Mouse (Mus musculus) gastrocnemius, adult 8-10 months (tissue): Measurements from ENCODE around the gene Mob3a. TPM values are rescaled to one million over a fixed set of nuclear protein-coding genes. Genes with fewer than 3 reads are reported as not detected.

Experiments used
- DNase-seq, 2 experiments: peaks; one replicate each; pipeline ENCODE4 v3.0.0; 2022; ENCODE audit warnings: low spot score in 2 of 2
- total RNA-seq, 4 experiments: library from RNA; stranded (reverse); gene quantifications; 2 replicates each; pipeline ENCODE4 v1.2.4; 2022

Mob3a gene
- 1 to 10 TPM; 2.6 to 3.6 (median 3.4) TPM for total RNA-seq

DNA sequence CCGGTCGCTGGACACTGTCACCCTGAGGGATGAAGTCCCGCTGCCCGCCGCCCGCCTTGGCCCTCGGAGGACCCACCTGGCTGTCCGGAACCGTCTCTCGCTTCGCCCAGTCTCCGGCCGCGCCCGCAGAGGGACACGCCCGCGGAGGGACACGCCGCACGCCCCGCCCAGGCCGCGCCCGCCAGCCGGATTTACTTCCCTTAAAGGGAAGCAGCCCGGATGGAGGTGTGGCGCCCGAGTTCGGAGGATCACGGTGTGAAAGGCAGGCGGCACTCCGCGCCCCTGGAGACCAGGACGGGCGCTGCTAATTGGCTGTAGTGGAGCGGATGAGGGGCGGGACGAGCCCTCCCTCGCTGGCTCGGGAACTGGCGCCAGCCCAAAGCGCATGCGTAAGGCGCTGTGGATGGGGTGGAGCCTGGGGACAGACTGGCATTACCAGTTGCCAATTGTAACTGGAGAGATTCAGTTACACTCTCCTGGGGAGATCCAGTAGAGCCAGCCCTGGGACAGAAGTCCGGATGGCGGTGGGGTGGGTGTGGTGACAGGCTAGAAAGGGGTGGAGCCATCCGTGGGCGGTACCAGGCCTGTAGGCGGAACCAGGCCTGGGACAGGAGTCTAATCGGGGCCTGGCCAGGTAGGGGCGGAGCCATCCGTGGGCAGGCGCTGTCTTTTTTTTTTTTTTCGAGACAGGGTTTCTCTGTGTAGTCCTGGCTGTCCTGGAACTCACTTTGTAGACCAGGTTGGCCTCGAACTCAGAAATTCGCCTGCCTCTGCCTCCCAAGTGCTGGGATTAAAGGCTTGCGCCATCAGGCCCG lies at the start of gene Mob3a, which contains the start of gene Izumo4:
Gene Mob3a (minus strand): TSS at position 257 of the 815 bp plus-strand sequence.
Gene Izumo4 (plus strand): TSS at position 464 of the 815 bp plus-strand sequence.
- DNase-seq: peak; percentile 98 to 99

DNA sequence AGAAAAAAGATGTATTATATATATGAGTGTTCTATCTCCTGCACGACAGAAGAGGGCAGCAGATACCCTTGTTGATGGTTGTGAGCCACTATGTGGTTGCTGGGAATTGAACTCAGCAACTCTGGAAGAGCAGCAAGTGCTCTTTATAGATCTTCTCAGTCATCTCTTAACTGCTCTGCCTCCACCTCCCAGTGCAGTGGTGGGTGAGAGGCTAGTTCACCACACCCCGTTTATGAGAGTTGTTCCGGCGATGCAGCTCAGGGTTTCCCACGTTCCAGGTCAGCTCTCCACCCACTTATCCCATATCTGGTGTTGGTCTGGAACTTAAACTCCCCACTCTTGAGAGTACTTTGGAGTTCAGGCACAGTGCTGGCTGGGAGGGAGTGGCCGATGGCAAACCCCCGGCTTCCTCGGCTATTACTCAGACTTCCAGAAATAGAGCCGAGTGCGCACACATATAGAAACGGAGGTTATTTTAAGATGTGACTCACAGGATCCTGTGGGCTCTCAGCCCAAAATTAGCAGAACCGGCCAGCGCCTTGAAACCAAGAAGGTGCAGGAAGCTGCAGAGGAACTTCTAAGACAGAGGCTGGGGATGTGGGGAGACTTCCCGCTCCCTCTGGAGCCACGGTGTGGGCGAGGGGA lies 49.5 kb upstream of the Mob3a start:
- DNase-seq: peak; percentile 77 to 87

DNA sequence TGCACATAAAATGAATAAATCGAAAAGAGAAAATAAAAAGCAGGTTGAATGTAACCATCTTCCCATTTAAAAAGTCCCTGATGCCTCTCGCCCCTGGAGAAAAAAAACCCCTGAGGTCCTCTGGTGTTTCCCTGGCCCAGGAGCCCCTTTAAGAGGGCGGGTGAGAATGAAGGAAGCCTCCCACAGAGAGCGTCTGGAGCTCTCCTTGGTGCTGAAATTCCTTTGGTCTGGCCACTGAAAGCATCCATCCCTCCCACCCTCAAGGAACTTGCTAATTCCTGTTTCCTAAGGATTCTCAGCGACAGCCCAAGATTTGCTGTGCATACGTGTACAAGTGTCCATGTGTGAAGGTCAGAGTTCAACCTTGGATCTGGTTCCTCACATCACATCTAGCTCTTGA lies 46.8 kb upstream of the Mob3a start:
- DNase-seq: no peak

GRCm38 (mm10) chr10:80747410-80747809 lies 45.6 kb upstream of the Mob3a start:
- DNase-seq: peak; percentile 33 to 40

DNA sequence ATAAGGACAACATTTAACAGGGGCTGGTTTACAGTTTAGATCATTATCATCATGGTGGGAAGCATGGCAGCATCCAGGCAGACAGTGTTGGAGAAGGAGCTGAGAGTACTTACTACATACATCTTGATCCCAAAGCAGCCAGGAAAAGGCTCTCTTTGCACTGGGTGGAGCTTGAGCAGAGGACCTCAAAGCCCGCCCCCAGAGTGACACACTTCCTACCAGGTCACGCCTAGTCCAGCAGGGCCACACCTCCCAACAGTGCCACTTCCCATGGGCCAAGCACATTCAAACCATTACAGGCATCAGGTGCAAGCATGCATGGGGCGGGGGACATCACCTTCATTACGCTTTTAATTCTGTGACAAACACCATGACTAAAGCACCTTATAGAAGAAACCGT lies 42.5 kb upstream of the Mob3a start:
- no peak for DNase-seq

GRCm38 (mm10) chr10:80742180-80742978 lies 40.6 kb upstream of the Mob3a start, which contains the start of gene Ap3d1:
Gene Ap3d1, minus strand, starts transcription at chr10:80742264.
- peak; percentile 97 to 98 for DNase-seq

GRCm38 (mm10) chr10:80741634-80742179 lies 39.9 kb upstream of the Mob3a start:
- no peak for DNase-seq

GRCm38 (mm10) chr10:80741146-80741545 lies 39.4 kb upstream of the Mob3a start:
- no peak for DNase-seq

- no peak for DNase-seq
Measured at GRCm38 (mm10) chr10:80738657-80739056, 36.9 kb upstream of the Mob3a start.

GRCm38 (mm10) chr10:80736731-80737130 lies 35.0 kb upstream of the Mob3a start:
- DNase-seq: no peak

- DNase-seq: peak in 1 of 2 experiments; percentile 24
Measured at GRCm38 (mm10) chr10:80732611-80733101, 30.9 kb upstream of the Mob3a start.

GRCm38 (mm10) chr10:80727369-80728127 lies 25.8 kb upstream of the Mob3a start:
- no peak for DNase-seq

DNA sequence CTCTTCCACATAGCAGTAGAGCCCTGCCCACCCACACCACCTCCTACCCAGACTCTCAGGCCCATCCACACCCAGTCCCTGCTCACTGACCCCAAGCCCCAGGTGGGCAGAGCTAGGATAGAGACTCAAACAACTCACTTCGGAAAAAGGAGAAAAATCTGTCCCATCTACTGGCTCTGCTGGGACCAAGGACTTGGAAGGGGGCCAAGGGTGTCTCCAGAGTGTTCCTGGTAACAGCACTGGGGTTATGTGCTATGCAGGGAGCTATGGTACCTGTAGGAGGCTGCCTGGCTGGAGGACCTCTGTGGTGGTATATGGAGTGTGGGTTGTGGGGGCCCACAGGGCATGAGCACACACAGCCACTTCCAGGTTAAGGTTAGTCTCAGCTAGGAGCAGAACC lies 15.5 kb upstream of the Mob3a start:
- no peak for DNase-seq

- no peak for DNase-seq
Measured at GRCm38 (mm10) chr10:80710834-80711233, 9.1 kb upstream of the Mob3a start.

GRCm38 (mm10) chr10:80705479-80705878 lies 3.7 kb upstream of the Mob3a start:
- no peak for DNase-seq

DNA sequence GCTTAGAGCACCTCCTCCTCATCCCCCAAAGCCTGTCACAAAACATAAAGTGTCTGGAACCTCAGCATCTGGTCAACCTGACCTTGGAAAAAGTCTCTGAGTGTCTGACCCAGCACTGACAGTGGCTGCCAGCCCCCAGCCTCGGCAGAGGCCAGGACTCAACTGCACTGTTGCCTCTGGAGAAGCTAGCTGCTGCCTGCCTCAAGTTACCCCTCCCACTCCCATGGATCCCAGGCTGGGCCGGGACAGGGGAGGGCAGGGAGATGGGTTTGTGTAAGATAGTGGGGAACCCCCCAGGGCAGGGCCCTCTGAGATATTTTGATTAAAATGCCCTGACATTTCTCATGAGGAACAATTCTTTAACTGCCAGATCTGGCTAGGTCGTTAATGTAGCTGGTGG lies 3.3 kb upstream of the Mob3a start:
- DNase-seq: no peak

DNA sequence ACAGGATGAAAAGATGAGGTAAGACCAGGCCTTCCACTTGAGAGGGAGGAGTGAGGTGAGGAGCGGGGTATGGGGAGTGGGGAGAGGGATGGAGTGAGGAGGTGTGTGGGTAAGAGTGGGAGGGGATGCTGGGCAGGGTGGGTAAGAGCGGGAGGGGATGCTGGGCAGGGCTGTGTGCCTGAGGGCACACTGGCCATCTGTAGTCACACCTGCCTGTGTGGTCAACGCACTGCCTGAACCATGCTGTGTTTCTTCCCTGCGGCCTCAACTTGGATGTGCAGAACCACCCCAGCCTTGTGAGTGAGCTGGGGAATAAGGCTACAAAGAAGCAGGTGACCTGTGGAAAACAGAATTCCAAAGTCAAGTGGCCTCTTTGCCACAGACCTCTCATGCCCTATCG lies 2.6 kb upstream of the Mob3a start:
- no peak for DNase-seq

- no peak for DNase-seq
Measured at GRCm38 (mm10) chr10:80703643-80704042, 1.9 kb upstream of the Mob3a start.

DNA sequence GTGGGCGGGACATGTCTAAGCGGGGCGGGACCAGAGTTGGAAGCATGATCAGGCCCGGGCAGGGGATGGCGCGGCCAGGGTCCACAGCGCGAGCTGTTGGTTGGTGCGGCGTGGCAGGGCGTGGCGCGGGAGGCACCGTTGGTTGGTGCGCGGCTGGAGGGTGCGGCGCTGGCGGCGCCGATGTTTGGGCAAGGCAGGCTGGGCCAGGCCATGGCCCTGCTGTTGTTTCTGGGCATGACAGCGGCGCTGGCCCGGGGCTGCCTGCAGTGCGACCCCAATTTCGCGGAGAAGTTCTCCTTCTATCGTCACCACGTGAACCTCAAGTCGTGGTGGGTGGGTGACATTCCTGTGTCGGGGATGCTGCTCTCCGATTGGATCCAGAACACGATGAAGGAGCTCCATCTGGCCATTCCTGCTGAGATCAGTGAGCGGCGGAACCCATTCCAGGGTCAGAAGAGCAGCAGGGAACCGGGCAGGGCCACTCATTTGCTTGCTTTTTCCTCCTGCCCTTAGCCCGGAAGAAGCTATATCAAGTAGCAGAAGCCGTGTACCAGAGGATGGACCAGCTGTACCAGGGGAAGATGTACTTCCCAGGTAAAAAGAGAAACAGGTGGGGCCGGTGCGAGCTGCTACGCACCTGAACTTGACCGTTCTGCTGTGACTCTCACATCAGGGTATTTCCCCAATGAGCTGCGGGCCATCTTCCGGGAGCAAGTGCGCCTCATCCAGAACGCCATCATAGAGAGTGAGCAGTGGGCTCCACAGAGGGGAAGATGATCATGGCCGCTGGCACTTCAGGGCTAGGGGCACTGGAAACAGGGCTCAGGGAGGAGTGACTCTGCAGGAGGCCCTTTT lies 986 bp upstream of the Mob3a start:
- DNase-seq: peak; percentile 93 to 96

DNA sequence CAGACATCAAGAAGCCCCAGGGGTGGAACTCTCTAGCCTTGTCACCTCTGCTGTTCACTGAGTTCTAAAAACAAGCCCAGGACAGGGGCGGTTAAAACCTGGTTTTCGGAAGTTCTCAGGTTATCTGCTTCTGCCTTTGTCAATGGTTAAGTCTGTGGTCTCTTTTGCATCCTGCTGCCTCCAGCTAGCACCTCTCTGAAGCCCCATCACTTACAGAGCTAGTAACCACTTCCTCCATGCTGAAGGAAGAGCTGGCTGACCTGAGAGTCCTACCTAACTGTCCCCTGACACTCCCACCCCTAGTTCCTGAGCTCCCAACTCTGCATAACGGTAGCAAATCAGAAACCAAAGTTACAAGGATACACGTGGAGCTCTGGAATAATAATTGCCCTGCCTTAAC lies 1.0 kb downstream of the Mob3a start:
- DNase-seq: no peak
